Mouse (Mus musculus) CH12F3 (cell line): ENCODE data around the gene Tmem179.

Experiments used
- in situ Hi-C: fragments of 300-500 bp; cut with MboI; formaldehyde crosslinking; loops from 2 replicates; pipeline ENCODE4 v1.14.3; 2020; ENCODE audit warnings: low sequenced_read_pairs

Gene Tmem179

GRCm38 (mm10) chr12:112516697-112517337, at the start of gene Tmem179:
TSS of gene Tmem179 (minus strand) at chr12:112516747.
- in situ Hi-C loops = no loop called here

- in situ Hi-C loops = no loop called here
These were observed 46.5 kb upstream of the Tmem179 start for GRCm38 (mm10) chr12:112563011-112563410.

DNA sequence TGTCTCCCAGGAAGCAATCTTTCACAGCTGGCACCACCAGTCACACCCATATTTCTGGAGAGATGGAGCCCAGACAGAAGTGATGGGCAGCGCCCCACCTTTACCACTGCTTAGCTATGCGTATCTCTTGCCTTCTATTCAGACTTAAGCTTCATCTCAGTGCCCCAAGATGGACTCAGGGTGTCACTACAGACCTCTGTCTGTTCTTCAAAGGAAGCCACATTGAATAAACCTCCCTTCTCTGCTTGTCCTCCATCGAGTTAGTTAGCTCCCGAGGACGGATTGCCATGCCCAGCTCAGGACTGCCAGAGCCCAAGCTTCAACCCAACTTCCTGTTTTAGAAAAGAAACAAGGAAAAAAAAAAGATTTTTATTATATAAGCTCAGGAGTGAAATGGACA, 45.9 kb upstream of the Tmem179 start:
- in situ Hi-C loops = no loop called here

DNA sequence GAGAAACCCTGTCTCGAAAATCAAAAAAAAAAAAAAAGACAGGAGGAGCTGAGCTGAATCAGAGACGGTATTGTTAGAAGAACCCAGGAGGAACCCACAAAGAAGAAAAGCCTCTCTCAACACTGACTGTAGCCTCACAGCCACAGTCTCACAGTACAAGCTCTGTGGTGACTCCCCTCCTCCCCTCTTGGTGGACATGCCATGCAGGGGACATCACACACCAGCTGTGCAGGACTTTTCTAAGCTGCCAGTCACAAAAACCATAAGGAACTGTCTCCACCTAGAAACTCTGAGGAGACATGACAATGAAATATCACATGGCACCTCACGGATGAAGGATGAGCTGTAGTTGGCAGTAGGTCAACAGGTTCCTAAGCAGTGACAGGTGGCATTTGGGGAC, 44.6 kb upstream of the Tmem179 start:
- in situ Hi-C loops = no loop called here

DNA sequence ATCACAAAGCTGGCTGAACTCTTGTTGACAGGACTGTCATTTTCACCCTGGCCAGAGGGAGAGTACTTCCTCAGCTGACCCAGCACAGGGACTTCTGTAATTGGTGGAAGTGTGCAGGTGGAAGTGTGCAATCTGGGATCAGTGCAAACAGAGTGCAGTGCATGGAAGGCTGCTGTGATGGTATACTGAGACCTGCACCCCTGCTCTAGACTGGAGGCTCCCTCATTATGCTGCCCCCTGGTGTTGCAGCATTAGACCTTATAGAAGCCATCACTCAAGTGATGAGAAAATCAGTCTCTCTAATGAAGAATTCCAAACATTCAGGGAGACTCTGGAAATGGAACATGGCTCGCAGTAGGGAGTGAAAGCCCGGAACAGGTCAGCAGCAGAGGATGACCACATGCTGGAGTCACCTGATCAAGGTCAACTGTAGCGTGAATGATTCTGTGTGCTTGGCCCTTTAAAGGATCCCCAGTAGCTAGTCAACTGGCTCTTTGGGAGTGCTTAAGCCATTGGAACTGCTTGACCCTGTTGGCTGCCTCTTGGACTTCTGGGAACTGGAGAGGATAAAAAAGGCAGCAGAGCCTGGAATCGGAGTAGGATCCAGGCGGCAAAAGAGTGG, 43.7 kb upstream of the Tmem179 start:
- in situ Hi-C loops = no loop called here

DNA sequence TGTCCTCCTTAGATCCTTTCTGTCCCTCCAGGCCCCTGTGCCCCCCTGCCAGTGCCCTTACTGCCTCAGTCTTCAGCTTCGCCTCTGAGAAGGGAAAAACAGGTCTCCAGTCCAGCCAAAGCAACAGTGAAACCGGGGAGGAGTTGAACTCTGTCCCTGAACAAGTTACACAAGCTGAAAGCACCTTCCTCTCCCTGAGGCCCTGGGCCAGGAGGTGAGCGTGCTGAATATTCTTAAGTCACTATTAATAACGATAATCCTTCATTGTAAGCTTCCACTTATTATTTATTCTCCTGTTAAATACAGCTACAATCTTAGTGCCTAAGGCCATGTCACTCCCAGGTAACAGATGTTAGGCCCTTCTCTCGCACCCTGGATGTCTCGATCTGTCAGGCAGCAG, 43.1 kb upstream of the Tmem179 start:
- in situ Hi-C loops = loop anchor here (10.0 kb wide), 1 partner anchor 55 kb away; no protein-coding TSS in a partner anchor

- in situ Hi-C loops = loop anchor here (10.0 kb wide), 1 partner anchor 56 kb away; no protein-coding TSS in a partner anchor
These were observed 42.7 kb upstream of the Tmem179 start for GRCm38 (mm10) chr12:112559231-112559630.

GRCm38 (mm10) chr12:112557219-112557618, 40.7 kb upstream of the Tmem179 start:
- in situ Hi-C loops = loop anchor here (10.0 kb wide), 1 partner anchor 58 kb away; no protein-coding TSS in a partner anchor

- in situ Hi-C loops = loop anchor here (10.0 kb wide), 1 partner anchor 58 kb away; no protein-coding TSS in a partner anchor
These were observed 40.0 kb upstream of the Tmem179 start for GRCm38 (mm10) chr12:112556531-112557060.

- in situ Hi-C loops = loop anchor here (10.0 kb wide), 1 partner anchor 60 kb away; no protein-coding TSS in a partner anchor
These were observed 38.4 kb upstream of the Tmem179 start for GRCm38 (mm10) chr12:112554900-112555299.

- in situ Hi-C loops = loop anchor here (10.0 kb wide), 1 partner anchor 62 kb away; no protein-coding TSS in a partner anchor
These were observed 36.0 kb upstream of the Tmem179 start for GRCm38 (mm10) chr12:112552520-112552919.

- in situ Hi-C loops = loop anchor here (10.0 kb wide), 1 partner anchor 63 kb away; no protein-coding TSS in a partner anchor
These were observed 35.4 kb upstream of the Tmem179 start for GRCm38 (mm10) chr12:112551861-112552375.

GRCm38 (mm10) chr12:112549287-112549686, 32.7 kb upstream of the Tmem179 start:
- in situ Hi-C loops = no loop called here

DNA sequence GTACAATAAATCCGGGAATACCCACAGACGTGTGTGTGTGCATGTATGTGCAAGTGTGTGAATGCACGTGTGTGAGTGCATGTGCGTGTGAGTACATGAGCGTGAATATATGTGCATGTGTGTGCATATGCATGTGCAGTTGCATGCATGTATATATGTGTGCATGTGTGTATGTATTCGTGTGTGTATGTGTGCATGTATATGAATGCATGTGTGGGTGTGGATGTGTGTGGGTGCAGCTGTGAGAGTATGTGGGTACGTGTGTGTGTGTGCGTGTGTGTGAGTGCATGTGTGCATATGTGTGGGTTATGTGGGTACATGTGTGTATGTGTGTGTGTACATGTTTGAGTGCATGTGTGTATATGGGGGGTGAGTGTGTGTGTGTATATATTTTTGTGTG, 29.6 kb upstream of the Tmem179 start:
- in situ Hi-C loops = no loop called here

- in situ Hi-C loops = no loop called here
These were observed 28.6 kb upstream of the Tmem179 start for GRCm38 (mm10) chr12:112544946-112545701.

GRCm38 (mm10) chr12:112543941-112544340, 27.4 kb upstream of the Tmem179 start:
- in situ Hi-C loops = no loop called here

DNA sequence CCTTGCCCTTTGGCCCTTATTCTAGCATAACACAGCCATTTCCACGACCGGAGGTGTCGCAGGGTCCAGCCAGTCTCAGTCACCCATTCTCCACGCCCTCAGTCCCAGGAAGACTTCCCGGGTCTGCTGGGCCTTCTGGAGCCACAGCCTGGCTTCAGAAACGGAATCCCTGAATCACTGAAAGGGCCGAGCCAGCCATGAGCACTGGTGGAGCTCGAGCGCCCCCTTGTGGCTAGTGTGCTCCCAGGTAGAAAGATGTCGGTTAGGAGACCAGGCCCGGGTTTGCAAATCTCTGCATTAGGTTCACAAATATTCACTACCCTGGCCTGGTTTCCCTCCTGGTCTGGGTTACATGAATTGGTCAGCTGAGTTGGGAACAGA, 26.4 kb upstream of the Tmem179 start:
- in situ Hi-C loops = no loop called here

- in situ Hi-C loops = no loop called here
These were observed 25.8 kb upstream of the Tmem179 start for GRCm38 (mm10) chr12:112542257-112542919.

DNA sequence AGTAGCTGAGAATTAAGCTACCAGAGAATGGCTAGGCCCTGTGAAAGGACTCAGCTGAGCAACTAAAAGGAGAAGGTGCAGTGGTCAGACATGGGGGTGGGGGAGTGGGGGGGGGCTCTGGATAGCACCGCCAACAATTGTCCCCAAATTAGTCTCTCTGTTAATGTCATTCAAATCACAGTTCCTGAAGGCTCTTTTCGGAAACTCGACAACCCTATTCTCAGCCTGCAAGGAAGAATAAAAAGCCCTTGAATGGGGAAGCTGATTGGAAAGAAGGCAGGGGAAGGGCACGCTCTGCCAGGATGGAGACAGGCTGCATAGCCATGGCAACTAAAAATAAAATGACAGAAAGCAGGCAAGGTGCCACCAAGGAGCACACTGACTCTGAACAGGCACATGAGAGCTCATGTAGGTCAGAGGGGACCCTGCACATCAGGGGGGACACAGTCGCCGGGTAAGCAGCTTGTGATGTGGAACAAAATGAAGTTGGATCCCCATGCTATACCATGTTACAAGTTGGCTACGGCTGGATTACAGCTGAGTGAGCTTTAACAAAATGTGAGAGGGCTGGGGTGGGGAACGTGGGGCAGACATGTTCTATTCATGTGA, 25.0 kb upstream of the Tmem179 start:
- in situ Hi-C loops = no loop called here

GRCm38 (mm10) chr12:112540321-112540720, 23.8 kb upstream of the Tmem179 start:
- in situ Hi-C loops = no loop called here
